Mouse (Mus musculus) frontal cortex, postnatal 10 days (tissue): ENCODE measurements around the gene Sirt2.

Experiments used
- DNase-seq, 2 experiments: peaks; one replicate each; pipeline ENCODE4 v3.0.0; 2022; ENCODE audit warnings: low spot score in 2 of 2, mixed read lengths in 1 of 2

Gene Sirt2

DNA sequence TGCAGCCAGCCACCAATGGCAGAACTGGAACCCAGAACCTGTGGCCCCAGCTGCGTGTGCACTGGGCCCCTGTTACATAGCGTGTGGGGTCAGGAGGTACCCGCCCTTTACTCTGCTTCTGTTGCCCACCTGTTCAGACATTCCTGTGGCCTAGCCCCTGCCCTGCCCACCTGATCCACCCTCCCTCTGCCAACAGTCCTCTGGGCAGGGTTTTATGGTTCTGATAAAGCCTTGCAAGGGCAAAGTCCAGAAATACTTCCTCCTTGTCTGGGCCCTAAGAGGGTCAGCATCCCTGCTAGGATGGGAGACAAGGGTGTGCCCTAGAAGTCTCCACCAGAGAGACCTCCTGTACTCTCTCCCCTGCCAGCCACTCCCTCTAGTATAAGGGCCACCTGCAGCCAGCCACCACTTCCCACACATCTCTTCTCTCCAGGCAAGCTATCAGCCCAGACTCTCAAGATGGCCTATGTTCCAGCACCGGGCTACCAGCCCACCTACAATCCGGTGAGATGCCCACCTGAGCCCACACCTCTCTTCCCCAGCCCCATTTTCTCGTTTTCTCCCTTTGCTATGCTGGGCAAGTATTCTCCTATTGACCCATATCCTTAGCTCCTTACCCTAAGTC, 67.3 kb downstream of the Sirt2 start, which contains the start of gene Lgals4:
Gene Lgals4, plus strand, starts transcription at position 132 of the 625 bp plus-strand sequence.
- no peak for DNase-seq

- no peak for DNase-seq
These were observed 70.4 kb downstream of the Sirt2 start for GRCm38 (mm10) chr7:28836936-28837335.
